Mouse (Mus musculus) forebrain, embryonic 14.5 days (tissue): ENCODE measurements at regions not wholly inside any gene's neighbourhood (a gene's known extent, or its start where the extent isn't known, plus 50 kb on each side); places are given as distances from the start of the nearest gene placed in this dataset.
"Not testable (repeated sequence)": the region's sequence is repeated elsewhere in the genome, so short reads cannot be mapped to it uniquely, and the experiment has no call there.

ENCODE experiments used
- ATAC-seq: fragments of 200-750 bp; cut with Nextera tagmentation; 2 replicates; pipeline ENCODE4 v1.8.0; 2017; ENCODE audit warnings: mild to moderate bottlenecking, moderate library complexity
- DNase-seq: peaks from one replicate; pipeline ENCODE4 v3.0.0-alpha.2; 2015; ENCODE audit warnings: low spot score
- H3K27ac ChIP-seq: fragments of 300-500 bp; sonication (generic); 2 replicates; pipeline ENCODE4 v1.5.1; 2014; ENCODE audit warnings: low read depth, mild to moderate bottlenecking, control low read depth, low read length, moderate library complexity
- H3K27me3 ChIP-seq: fragments of 300-500 bp; sonication (generic); replicated peaks from 2 replicates; pipeline ENCODE4 v1.6.1; 2014; ENCODE audit warnings: low read length, control low read depth, mixed read lengths; ENCODE audit not compliant: control insufficient read depth, insufficient read depth
- H3K36me3 ChIP-seq: fragments of 300-500 bp; sonication (generic); 2 replicates; pipeline ENCODE4 v1.6.1; 2014; ENCODE audit warnings: low read length, control low read depth; ENCODE audit not compliant: control insufficient read depth, insufficient read depth
- H3K4me1 ChIP-seq: fragments of 300-500 bp; sonication (generic); 2 replicates; pipeline ENCODE4 v1.6.1; 2014; ENCODE audit warnings: antibody characterized with exemption, low read length, control low read depth; ENCODE audit not compliant: control insufficient read depth, insufficient read depth
- H3K4me2 ChIP-seq: fragments of 300-500 bp; sonication (generic); 2 replicates; pipeline ENCODE4 v1.6.1; 2014; ENCODE audit warnings: mild to moderate bottlenecking, control low read depth, low read length
- H3K4me3 ChIP-seq: fragments of 300-500 bp; sonication (generic); 2 replicates; pipeline ENCODE4 v1.5.1; 2014; ENCODE audit warnings: low read depth, low read length, control low read depth
- H3K9ac ChIP-seq: fragments of 300-500 bp; sonication (generic); 2 replicates; pipeline ENCODE4 v1.6.1; 2014; ENCODE audit warnings: mild to moderate bottlenecking, low read length, control low read depth, moderate library complexity
- H3K9me3 ChIP-seq: fragments of 300-500 bp; sonication (generic); replicated peaks from 2 replicates; pipeline ENCODE4 v1.6.1; 2016; ENCODE audit warnings: low read length, control low read depth, mixed read lengths; ENCODE audit not compliant: control insufficient read depth
- WGBS: fragments of 180-500 bp; shearing (Covaris S2); extraction: QIAGEN DNeasy Blood & Tissue Kit; methylation state at CpG from one replicate; pipeline ENCODE4 v1.1.7; 2014; 5-methylcytosine and 5-hydroxymethylcytosine counted together

GRCm38 (mm10) chr1:47130031-47130430, 237.4 kb upstream of the Slc39a10 start:
- H3K27me3 ChIP-seq, H3K9me3 ChIP-seq, ATAC-seq, H3K27ac ChIP-seq, DNase-seq, H3K4me1 ChIP-seq, H3K9ac ChIP-seq, H3K36me3 ChIP-seq, H3K4me2 ChIP-seq, H3K4me3 ChIP-seq: not testable (repeated sequence)

DNA sequence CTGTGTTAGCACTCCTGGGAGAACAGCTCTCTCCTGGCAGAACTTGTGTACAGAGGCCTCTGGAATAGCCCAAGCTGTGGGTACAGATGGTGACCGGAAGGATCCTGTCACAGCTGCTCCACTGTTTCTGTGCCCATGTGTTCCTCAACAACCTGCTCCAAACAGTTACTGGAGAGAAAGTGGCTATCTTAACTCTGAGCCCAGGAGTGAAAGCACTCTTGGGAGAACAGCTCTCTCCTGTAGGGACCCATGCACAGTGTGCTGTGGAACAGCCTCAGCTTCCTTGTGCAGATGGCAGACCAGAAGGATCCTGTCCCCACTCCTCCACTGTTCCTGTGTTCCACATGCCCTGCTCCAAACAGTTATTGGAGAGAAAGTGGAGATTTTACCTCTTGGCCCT, 227.0 kb upstream of the Slc39a10 start:
- no peak for ATAC-seq

DNA sequence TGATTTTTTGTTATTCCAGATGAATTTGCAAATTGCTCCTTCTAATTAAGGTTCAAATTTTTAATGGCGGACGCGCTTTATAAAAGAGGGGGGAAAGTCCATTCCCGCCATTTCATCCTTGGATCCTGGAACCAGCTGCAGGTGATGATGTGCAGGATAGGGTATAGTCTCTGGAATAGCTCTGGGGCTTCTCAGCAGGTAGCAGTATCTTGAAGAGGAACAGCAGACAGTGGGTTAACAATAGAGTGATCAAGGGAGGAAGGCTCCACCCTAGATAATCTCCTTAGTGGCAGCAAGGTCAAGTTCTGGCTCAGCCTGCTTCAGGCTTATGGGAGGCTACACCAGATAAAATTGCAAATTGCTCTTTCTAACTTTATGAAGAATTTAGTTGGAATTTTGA, 224.0 kb upstream of the Slc39a10 start:
- not testable (repeated sequence) for ATAC-seq, H3K4me3 ChIP-seq, H3K4me1 ChIP-seq, H3K4me2 ChIP-seq, H3K9me3 ChIP-seq, H3K9ac ChIP-seq, DNase-seq, H3K27me3 ChIP-seq, H3K27ac ChIP-seq, H3K36me3 ChIP-seq
- WGBS: 97% methylated on average over 4 of the region's 4 CpGs

More for the DNA sequence above, 227.0 kb upstream of the Slc39a10 start:
- Histone ChIP-seq H3K36me3 (no peaks in the 10 kb centered on the region), H3K27ac (no peak overlapping the region), H3K4me3 (no peak overlapping the region), H3K9me3 (no peaks in the 10 kb centered on the region), H3K27me3 (no peaks in the 10 kb centered on the region), H3K4me2 (no peak overlapping the region), H3K4me1 (no peaks in the 10 kb centered on the region), H3K9ac (no peak overlapping the region)
- no peak for DNase-seq
- WGBS: 96% methylated on average over 1 of the region's 1 CpGs

GRCm38 (mm10) chr1:47112494-47112893, 219.8 kb upstream of the Slc39a10 start:
- ATAC-seq: no peak
- Histone ChIP-seq H3K9ac (no peak overlapping the region), H3K4me2 (no peak overlapping the region), H3K9me3 (no peaks in the 10 kb centered on the region), H3K36me3 (no peaks in the 10 kb centered on the region), H3K27ac (no peak overlapping the region), H3K27me3 (no peaks in the 10 kb centered on the region), H3K4me1 (no peaks in the 10 kb centered on the region), H3K4me3 (no peak overlapping the region)
- no peak for DNase-seq
- 96% methylated on average over 1 of the region's 1 CpGs for WGBS

DNA sequence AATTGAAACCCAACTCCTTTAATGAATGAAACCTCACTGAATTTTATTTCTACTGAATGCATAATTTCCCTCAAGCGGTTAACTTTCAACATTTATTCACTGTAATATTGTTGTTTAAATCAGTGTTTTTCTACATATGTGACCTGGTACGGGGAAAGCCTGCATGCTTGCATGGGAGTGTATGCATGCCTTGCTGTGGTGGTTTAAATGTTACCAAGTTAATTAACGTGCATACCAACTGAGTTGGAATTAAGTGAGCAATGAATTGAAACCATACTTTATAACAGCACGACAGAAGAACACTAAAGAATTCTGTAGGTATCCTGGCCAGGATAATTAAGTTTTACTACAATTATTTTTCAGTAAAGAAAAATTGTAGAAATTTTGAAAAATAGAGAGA, 211.4 kb upstream of the Slc39a10 start:
- H3K4me1 ChIP-seq: peaks cover 5% of the 10 kb centered on the region; the same call in 1 of the 2 replicates

DNA sequence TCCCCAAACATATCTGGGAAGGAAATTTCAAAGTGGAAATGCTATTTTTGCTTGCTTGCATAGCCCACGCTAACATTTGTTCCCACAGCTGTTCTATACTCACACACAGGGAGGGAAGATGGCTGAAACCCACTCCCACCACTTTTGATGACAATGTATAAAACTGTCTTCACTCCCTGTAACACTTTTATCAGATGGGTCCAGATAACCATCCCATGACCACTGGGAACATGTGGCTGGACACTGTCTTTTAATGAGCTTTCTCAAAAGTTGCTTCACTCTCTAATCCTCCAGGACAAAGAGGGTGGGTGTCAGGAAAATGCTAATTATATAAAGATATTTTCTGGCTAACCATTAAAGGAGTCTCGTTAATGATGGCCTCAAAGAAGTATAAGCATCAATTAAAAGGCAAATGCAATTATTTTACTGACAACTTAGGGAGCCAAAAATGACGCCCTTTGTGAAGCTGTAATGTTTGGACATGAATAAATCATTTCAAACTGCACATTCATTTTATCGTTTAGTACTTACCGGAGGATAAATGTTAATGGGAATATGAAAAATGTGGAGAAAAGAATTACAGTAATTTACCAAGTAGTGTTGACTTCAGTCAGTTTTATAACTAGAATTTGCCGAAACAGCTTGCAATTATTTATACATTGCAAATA, 210.8 kb upstream of the Slc39a10 start:
- WGBS: 15% methylated on average over 6 of the region's 6 CpGs
- peak; percentile 56 for DNase-seq

More for the DNA sequence above, 211.4 kb upstream of the Slc39a10 start:
- WGBS: 22% methylated on average over 4 of the region's 4 CpGs
- Histone ChIP-seq H3K9me3 (no peaks in the 10 kb centered on the region), H3K9ac (no peak overlapping the region), H3K27me3 (no peaks in the 10 kb centered on the region), H3K27ac (no peak overlapping the region), H3K4me2 (0 out of 2 replicates have a peak overlapping the region, but pooled peaks have one; percentile 20), H3K4me3 (no peak overlapping the region), H3K36me3 (no peaks in the 10 kb centered on the region)
- DNase-seq: peak; percentile 24
- peak; percentile 75 for ATAC-seq

DNA sequence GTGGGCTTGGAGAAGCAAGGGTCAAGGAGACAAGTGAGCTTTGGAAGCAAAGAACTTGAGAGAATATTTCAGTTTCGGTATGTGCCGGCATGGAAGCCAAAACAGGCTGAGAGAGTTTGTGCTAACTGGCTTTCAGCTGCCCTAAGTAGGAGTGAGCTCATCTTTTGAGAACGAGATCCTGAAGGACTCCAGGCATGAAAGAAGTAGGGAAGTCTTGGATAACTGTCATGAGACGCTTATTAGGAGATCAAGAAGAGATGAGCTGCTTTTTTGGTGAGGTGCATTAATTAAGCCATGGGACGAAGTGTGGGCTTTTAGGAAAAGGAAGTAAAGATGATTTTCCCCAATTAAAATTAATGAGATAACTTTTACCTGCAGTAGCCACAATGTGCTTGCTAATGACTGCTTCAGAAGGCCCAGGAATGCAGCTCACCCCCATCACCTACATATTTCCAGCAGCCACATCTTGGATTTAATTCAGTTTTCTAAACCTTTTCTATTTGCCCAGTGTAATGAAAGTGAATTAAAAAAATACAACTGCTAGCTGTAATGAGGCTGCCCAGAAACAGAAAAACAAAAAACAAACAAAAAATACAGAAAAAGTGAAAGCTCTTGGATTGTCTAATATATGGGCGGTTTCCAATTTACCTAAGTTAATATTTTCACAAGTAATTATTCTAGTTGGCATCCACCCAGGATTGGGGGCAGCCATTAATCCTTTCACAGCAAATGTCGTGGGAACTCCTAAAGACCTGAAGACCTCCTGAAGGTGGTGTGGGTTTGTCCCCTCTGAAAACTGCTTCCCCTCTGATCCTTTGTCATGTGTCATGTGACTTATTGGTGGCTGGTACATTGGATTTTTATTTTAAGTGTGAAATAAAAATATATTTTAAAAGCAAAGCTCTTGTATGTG, 204.7 kb upstream of the Slc39a10 start:
- no peak overlapping the region for H3K9ac ChIP-seq
- H3K4me1 ChIP-seq: no peaks in the 10 kb centered on the region
- H3K27ac ChIP-seq: 0 out of 2 replicates have a peak overlapping the region, but pooled peaks have one; percentile 21
- H3K36me3 ChIP-seq: no peaks in the 10 kb centered on the region
- no peaks in the 10 kb centered on the region for H3K9me3 ChIP-seq
- no peaks in the 10 kb centered on the region for H3K27me3 ChIP-seq
- DNase-seq: peak; percentile 54
- WGBS: 35% methylated on average over 7 of the region's 7 CpGs
- H3K4me2 ChIP-seq: no peak overlapping the region
- no peak overlapping the region for H3K4me3 ChIP-seq
- peak; percentile 72 for ATAC-seq

More for the DNA sequence above, 210.8 kb upstream of the Slc39a10 start:
- H3K4me2 ChIP-seq: 0 out of 2 replicates have a peak overlapping the region, but pooled peaks have one; percentile 20
- no peaks in the 10 kb centered on the region for H3K36me3 ChIP-seq
- no peak overlapping the region for H3K4me3 ChIP-seq
- ATAC-seq: peak; percentile 80
- peaks cover 5% of the 10 kb centered on the region; the same call in 1 of the 2 replicates for H3K4me1 ChIP-seq
- no peaks in the 10 kb centered on the region for H3K27me3 ChIP-seq
- H3K27ac ChIP-seq: no peak overlapping the region
- no peaks in the 10 kb centered on the region for H3K9me3 ChIP-seq
- H3K9ac ChIP-seq: no peak overlapping the region

GRCm38 (mm10) chr1:47094498-47094897, 201.8 kb upstream of the Slc39a10 start:
- ATAC-seq: no peak

More at GRCm38 (mm10) chr1:47094498-47094897, 201.8 kb upstream of the Slc39a10 start:
- Histone ChIP-seq H3K4me2 (no peak overlapping the region), H3K27me3 (no peaks in the 10 kb centered on the region), H3K9ac (no peak overlapping the region), H3K27ac (no peak overlapping the region), H3K4me1 (no peaks in the 10 kb centered on the region), H3K9me3 (no peaks in the 10 kb centered on the region; the same call in 1 of the 2 replicates), H3K36me3 (no peaks in the 10 kb centered on the region), H3K4me3 (no peak overlapping the region)
- DNase-seq: peak; percentile 11
- 17% methylated on average over 3 of the region's 3 CpGs for WGBS
